Mouse (Mus musculus): ENCODE results near the gene Itgae. TPM values are rescaled to one million over a fixed set of nuclear protein-coding genes. Genes with fewer than 3 reads are reported as not detected.
"Not testable (repeated sequence)": the region's sequence is repeated elsewhere in the genome, so short reads cannot be mapped to it uniquely, and the experiment has no call there.

Itgae gene
- polyA plus RNA-seq, 1 experiment from 2014 or later, result 0.42 TPM

GRCm38 (mm10) chr11:73098860-73099259 lies 8.5 kb downstream of the Itgae start:
- H3K27ac ChIP-seq, result no peak overlapping the region
- no peaks in the 10 kb centered on the region for H3K27me3 ChIP-seq
- WGBS, result 64% methylated on average over 5 of the region's 5 CpGs
- no peaks in the 10 kb centered on the region for H3K4me1 ChIP-seq
- no peaks in the 10 kb centered on the region for H3K9me3 ChIP-seq (replicated peaks)
- H3K4me2 ChIP-seq, result no peak overlapping the region
- no peak for ATAC-seq (replicated peaks; ENCODE audit: low FRiP score)
- no peak overlapping the region for H3K9ac ChIP-seq
- no peaks in the 10 kb centered on the region for H3K36me3 ChIP-seq
- H3K4me3 ChIP-seq (replicated peaks), result no peak overlapping the region

- Histone ChIP-seq H3K4me1 (no peaks in the 10 kb centered on the region), H3K36me3 (no peaks in the 10 kb centered on the region), H3K9ac (no peak overlapping the region), H3K4me3 (replicated peaks) (no peak overlapping the region), H3K4me2 (no peak overlapping the region), H3K27ac (no peak overlapping the region), H3K27me3 (no peaks in the 10 kb centered on the region), H3K9me3 (replicated peaks) (no peaks in the 10 kb centered on the region)
- no peak for ATAC-seq (replicated peaks; ENCODE audit: low FRiP score)
- WGBS, result 77% methylated on average over 14 of the region's 14 CpGs
Measured at GRCm38 (mm10) chr11:73099976-73100750, 9.8 kb downstream of the Itgae start.

GRCm38 (mm10) chr11:73101308-73101707 lies 10.9 kb downstream of the Itgae start:
- WGBS, result 81% methylated on average over 4 of the region's 4 CpGs
- no peak for ATAC-seq (replicated peaks; ENCODE audit: low FRiP score)
- H3K4me2 ChIP-seq, result no peak overlapping the region
- H3K9ac ChIP-seq, result no peak overlapping the region
- H3K27ac ChIP-seq, result no peak overlapping the region
- no peaks in the 10 kb centered on the region for H3K4me1 ChIP-seq
- H3K4me3 ChIP-seq (replicated peaks), result no peak overlapping the region
- H3K27me3 ChIP-seq, result no peaks in the 10 kb centered on the region
- H3K9me3 ChIP-seq (replicated peaks), result no peaks in the 10 kb centered on the region
- H3K36me3 ChIP-seq, result no peaks in the 10 kb centered on the region

- Histone ChIP-seq H3K9me3 (replicated peaks) (no peaks in the 10 kb centered on the region), H3K27me3 (no peaks in the 10 kb centered on the region), H3K4me1 (no peaks in the 10 kb centered on the region), H3K27ac (no peak overlapping the region), H3K36me3 (no peaks in the 10 kb centered on the region), H3K4me3 (replicated peaks) (no peak overlapping the region), H3K9ac (no peak overlapping the region), H3K4me2 (no peak overlapping the region)
- WGBS, result 79% methylated on average over 3 of the region's 3 CpGs
- ATAC-seq (replicated peaks; ENCODE audit: low FRiP score), result no peak
Measured at GRCm38 (mm10) chr11:73105246-73105645, 14.9 kb downstream of the Itgae start.

GRCm38 (mm10) chr11:73107358-73107757 lies 17.0 kb downstream of the Itgae start:
- H3K27ac ChIP-seq; H3K4me3 ChIP-seq (replicated peaks); H3K4me1 ChIP-seq; H3K27me3 ChIP-seq; H3K36me3 ChIP-seq; ATAC-seq (replicated peaks; ENCODE audit: low FRiP score); H3K9me3 ChIP-seq (replicated peaks); H3K9ac ChIP-seq; H3K4me2 ChIP-seq: not testable (repeated sequence)
- 42% methylated on average over 3 of the region's 3 CpGs for WGBS

GRCm38 (mm10) chr11:73108195-73108897 lies 18.0 kb downstream of the Itgae start:
- 81% methylated on average over 5 of the region's 5 CpGs for WGBS
- Histone ChIP-seq H3K27ac (no peak overlapping the region), H3K9ac (no peak overlapping the region), H3K4me1 (no peaks in the 10 kb centered on the region), H3K27me3 (no peaks in the 10 kb centered on the region), H3K4me2 (no peak overlapping the region), H3K36me3 (no peaks in the 10 kb centered on the region), H3K9me3 (replicated peaks) (no peaks in the 10 kb centered on the region), H3K4me3 (replicated peaks) (no peak overlapping the region)
- no peak for ATAC-seq (replicated peaks; ENCODE audit: low FRiP score)

GRCm38 (mm10) chr11:73108898-73109625 lies 18.7 kb downstream of the Itgae start:
- no peak for ATAC-seq (replicated peaks; ENCODE audit: low FRiP score)
- no peak overlapping the region for H3K9ac ChIP-seq
- 74% methylated on average over 14 of the region's 14 CpGs for WGBS

GRCm38 (mm10) chr11:73109941-73110340 lies 19.6 kb downstream of the Itgae start:
- ATAC-seq (replicated peaks; ENCODE audit: low FRiP score), result no peak
- no peak overlapping the region for H3K9ac ChIP-seq
- 92% methylated on average over 3 of the region's 3 CpGs for WGBS
- H3K4me1 ChIP-seq, result no peaks in the 10 kb centered on the region
- no peak overlapping the region for H3K4me2 ChIP-seq
- no peak overlapping the region for H3K27ac ChIP-seq
- H3K27me3 ChIP-seq, result no peaks in the 10 kb centered on the region
- H3K9me3 ChIP-seq (replicated peaks), result no peaks in the 10 kb centered on the region
- no peak overlapping the region for H3K4me3 ChIP-seq (replicated peaks)
- H3K36me3 ChIP-seq, result no peaks in the 10 kb centered on the region

More at GRCm38 (mm10) chr11:73108898-73109625, 18.7 kb downstream of the Itgae start:
- H3K27ac ChIP-seq, result no peak overlapping the region
- no peak overlapping the region for H3K4me2 ChIP-seq
- no peaks in the 10 kb centered on the region for H3K9me3 ChIP-seq (replicated peaks)
- H3K4me1 ChIP-seq, result no peaks in the 10 kb centered on the region
- H3K36me3 ChIP-seq, result no peaks in the 10 kb centered on the region
- no peak overlapping the region for H3K4me3 ChIP-seq (replicated peaks)
- no peaks in the 10 kb centered on the region for H3K27me3 ChIP-seq

- H3K4me3 ChIP-seq (replicated peaks), result no peak overlapping the region
- no peak for ATAC-seq (replicated peaks; ENCODE audit: low FRiP score)
- H3K4me2 ChIP-seq, result no peak overlapping the region
- no peaks in the 10 kb centered on the region for H3K36me3 ChIP-seq
- H3K27ac ChIP-seq, result no peak overlapping the region
- H3K27me3 ChIP-seq, result no peaks in the 10 kb centered on the region
- no peaks in the 10 kb centered on the region for H3K9me3 ChIP-seq (replicated peaks)
- H3K4me1 ChIP-seq, result no peaks in the 10 kb centered on the region
- WGBS, result 80% methylated on average over 6 of the region's 6 CpGs
- no peak overlapping the region for H3K9ac ChIP-seq
Measured at GRCm38 (mm10) chr11:73111414-73111813, 21.0 kb downstream of the Itgae start.

- 97% methylated on average over 6 of the region's 6 CpGs for WGBS
- Histone ChIP-seq H3K27me3 (no peaks in the 10 kb centered on the region), H3K4me2 (no peak overlapping the region), H3K9me3 (replicated peaks) (no peaks in the 10 kb centered on the region), H3K9ac (no peak overlapping the region), H3K36me3 (peaks cover 22% of the 10 kb centered on the region), H3K4me1 (no peaks in the 10 kb centered on the region), H3K4me3 (replicated peaks) (no peak overlapping the region), H3K27ac (no peak overlapping the region)
- no peak for ATAC-seq (replicated peaks; ENCODE audit: low FRiP score)
Measured at GRCm38 (mm10) chr11:73126495-73126894, 36.1 kb downstream of the Itgae start.

- H3K4me2 ChIP-seq, result no peak overlapping the region
- H3K36me3 ChIP-seq, result peaks cover 46% of the 10 kb centered on the region
- no peaks in the 10 kb centered on the region for H3K9me3 ChIP-seq (replicated peaks)
- peaks cover 19% of the 10 kb centered on the region for H3K4me1 ChIP-seq
- no peak for ATAC-seq (replicated peaks; ENCODE audit: low FRiP score)
- no peak overlapping the region for H3K27ac ChIP-seq
- WGBS, result 84% methylated on average over 7 of the region's 7 CpGs
- no peak overlapping the region for H3K4me3 ChIP-seq (replicated peaks)
- H3K27me3 ChIP-seq, result no peaks in the 10 kb centered on the region
- H3K9ac ChIP-seq, result no peak overlapping the region
Measured at GRCm38 (mm10) chr11:73131020-73131419, 40.6 kb downstream of the Itgae start.

- WGBS, result 96% methylated on average over 6 of the region's 6 CpGs
Measured at GRCm38 (mm10) chr11:73132999-73133398, 42.6 kb downstream of the Itgae start.

More at GRCm38 (mm10) chr11:73132999-73133398, 42.6 kb downstream of the Itgae start:
- H3K4me1 ChIP-seq, result peaks cover 36% of the 10 kb centered on the region
- H3K27me3 ChIP-seq, result no peaks in the 10 kb centered on the region
- H3K4me3 ChIP-seq (replicated peaks), result no peak overlapping the region
- no peak overlapping the region for H3K27ac ChIP-seq
- H3K4me2 ChIP-seq, result no peak overlapping the region
- no peaks in the 10 kb centered on the region for H3K9me3 ChIP-seq (replicated peaks)
- H3K9ac ChIP-seq, result no peak overlapping the region
- ATAC-seq (replicated peaks; ENCODE audit: low FRiP score), result no peak
- peaks cover 42% of the 10 kb centered on the region for H3K36me3 ChIP-seq
